Mouse (Mus musculus): ENCODE data around the gene Gpx5. TPM values are rescaled to one million over a fixed set of nuclear protein-coding genes. Genes with fewer than 3 reads are reported as not detected.

Gpx5 gene
- polyA plus RNA-seq, 1 experiment: not detected

DNA sequence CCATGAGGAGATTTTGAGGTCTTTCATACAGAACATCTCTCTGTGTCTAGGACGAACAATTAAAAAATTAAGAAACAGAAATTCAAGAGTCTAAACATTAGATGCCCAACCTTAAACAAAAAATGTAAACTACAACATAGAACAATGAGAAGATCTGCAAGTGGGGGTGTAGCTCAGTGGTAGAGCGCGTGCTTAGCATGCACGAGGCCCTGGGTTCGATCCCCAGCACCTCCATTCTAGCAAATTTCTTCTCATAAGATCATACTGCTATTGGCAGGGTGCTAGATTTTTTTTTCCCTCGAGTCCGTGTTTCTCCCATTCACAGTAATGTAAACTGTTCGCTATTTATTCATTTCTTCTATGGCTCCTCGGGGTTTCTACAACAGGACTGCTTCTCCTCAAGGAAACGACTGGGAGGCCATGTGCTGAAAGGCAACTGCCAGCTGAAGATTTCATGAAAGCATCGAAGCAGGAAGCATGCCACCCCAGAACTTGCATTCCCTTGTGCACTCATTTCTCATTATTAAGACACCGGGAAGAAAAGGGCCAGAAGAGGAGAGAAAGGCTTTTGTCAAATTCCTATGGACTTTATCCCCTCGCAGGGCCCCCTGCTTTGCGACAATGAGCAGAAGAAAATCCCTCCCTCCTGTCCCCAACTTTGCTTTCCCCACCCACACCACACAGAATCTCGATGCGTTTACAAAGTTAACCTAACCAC is 50.0 kb downstream of the Gpx5 start:
- TF ChIP-seq CTCF (IDR thresholded peaks at IDR 0.05; ENCODE audit: borderline replicate concordance, control insufficient read depth, extremely low read depth, insufficient read depth, low read length, poor library complexity) (no peak), POLR2A (IDR thresholded peaks at IDR 0.05; ENCODE audit: control insufficient read depth, extremely low read depth, insufficient read depth, low read length, poor library complexity) (no peak)
- Histone ChIP-seq H3K27ac (ENCODE audit: control insufficient read depth, insufficient read depth, low read length) (no peak overlapping the region), H3K27me3 (ENCODE audit: control insufficient read depth, insufficient read depth, low read length) (peaks cover 3% of the 10 kb centered on the region; the same call in 1 of the 2 replicates), H3K4me1 (replicated peaks; ENCODE audit: control insufficient read depth, insufficient read depth, low read length) (peaks cover 3% of the 10 kb centered on the region; the same call in 1 of the 2 replicates), H3K36me3 (ENCODE audit: control insufficient read depth, insufficient read depth, low read length) (no peaks in the 10 kb centered on the region), H3K4me3 (ENCODE audit: control insufficient read depth, insufficient read depth, low read length) (no peak overlapping the region)
- 20% methylated on average over 16 of the region's 16 CpGs for WGBS
- DNase-seq: no peak

DNA sequence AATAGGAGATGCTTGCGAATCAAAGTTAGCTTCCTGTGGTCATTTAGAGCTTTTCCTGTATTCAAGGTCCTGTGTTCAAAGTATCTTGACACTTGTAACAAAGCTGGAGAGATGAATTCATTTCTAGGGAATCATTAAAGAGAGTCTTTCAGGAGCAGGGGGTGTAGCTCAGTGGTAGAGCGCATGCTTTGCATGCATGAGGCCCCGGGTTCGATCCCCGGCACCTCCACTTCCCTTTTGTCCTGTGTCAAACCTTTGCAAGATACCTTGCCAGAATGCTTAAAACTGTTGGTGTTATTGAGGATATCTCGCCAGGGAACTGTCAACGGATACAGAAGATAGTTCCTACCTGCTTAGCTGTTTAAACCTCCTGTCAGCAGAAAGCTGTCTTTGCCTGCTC is 51.7 kb downstream of the Gpx5 start:
- Histone ChIP-seq H3K4me3 (ENCODE audit: control insufficient read depth, insufficient read depth, low read length) (no peak overlapping the region), H3K36me3 (ENCODE audit: control insufficient read depth, insufficient read depth, low read length) (no peaks in the 10 kb centered on the region), H3K4me1 (replicated peaks; ENCODE audit: control insufficient read depth, insufficient read depth, low read length) (peaks cover 3% of the 10 kb centered on the region; the same call in 1 of the 2 replicates), H3K27ac (ENCODE audit: control insufficient read depth, insufficient read depth, low read length) (no peak overlapping the region), H3K27me3 (ENCODE audit: control insufficient read depth, insufficient read depth, low read length) (peaks cover 3% of the 10 kb centered on the region; the same call in 1 of the 2 replicates)
- 75% methylated on average over 7 of the region's 7 CpGs for WGBS
- DNase-seq: no peak
- TF ChIP-seq POLR2A (IDR thresholded peaks at IDR 0.05; ENCODE audit: control insufficient read depth, extremely low read depth, insufficient read depth, low read length, poor library complexity): no peak
- TF ChIP-seq CTCF (IDR thresholded peaks at IDR 0.05; ENCODE audit: borderline replicate concordance, control insufficient read depth, extremely low read depth, insufficient read depth, low read length, poor library complexity): no peak

DNA sequence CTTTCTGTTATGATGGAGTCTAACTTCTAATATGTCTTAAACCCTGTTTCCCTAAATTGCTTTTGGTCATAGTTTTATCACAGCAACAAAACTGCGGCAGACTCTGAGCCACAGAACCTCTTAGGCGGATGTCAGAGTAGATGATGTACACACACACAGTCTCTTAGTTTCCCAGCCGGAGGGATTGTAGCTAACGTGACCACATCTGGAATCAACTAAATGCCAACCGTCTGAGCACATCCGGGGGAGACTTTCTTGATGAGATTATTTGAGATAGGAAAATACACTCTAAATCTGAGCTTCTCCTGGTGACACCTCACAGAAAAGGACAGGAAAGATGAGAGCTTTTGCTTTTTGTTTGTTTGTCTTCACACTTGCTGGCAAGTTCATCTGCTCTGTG is 55.4 kb downstream of the Gpx5 start:
- 91% methylated on average over 6 of the region's 6 CpGs for WGBS
- TF ChIP-seq CTCF (IDR thresholded peaks at IDR 0.05; ENCODE audit: borderline replicate concordance, control insufficient read depth, extremely low read depth, insufficient read depth, low read length, poor library complexity) (no peak), POLR2A (IDR thresholded peaks at IDR 0.05; ENCODE audit: control insufficient read depth, extremely low read depth, insufficient read depth, low read length, poor library complexity) (no peak)
- H3K4me1 ChIP-seq (replicated peaks; ENCODE audit: control insufficient read depth, insufficient read depth, low read length): peaks cover 3% of the 10 kb centered on the region
- no peaks in the 10 kb centered on the region for H3K27me3 ChIP-seq (ENCODE audit: control insufficient read depth, insufficient read depth, low read length)
- DNase-seq: no peak
- H3K27ac ChIP-seq (ENCODE audit: control insufficient read depth, insufficient read depth, low read length): no peak overlapping the region
- H3K36me3 ChIP-seq (ENCODE audit: control insufficient read depth, insufficient read depth, low read length): no peaks in the 10 kb centered on the region
- H3K4me3 ChIP-seq (ENCODE audit: control insufficient read depth, insufficient read depth, low read length): no peak overlapping the region

DNA sequence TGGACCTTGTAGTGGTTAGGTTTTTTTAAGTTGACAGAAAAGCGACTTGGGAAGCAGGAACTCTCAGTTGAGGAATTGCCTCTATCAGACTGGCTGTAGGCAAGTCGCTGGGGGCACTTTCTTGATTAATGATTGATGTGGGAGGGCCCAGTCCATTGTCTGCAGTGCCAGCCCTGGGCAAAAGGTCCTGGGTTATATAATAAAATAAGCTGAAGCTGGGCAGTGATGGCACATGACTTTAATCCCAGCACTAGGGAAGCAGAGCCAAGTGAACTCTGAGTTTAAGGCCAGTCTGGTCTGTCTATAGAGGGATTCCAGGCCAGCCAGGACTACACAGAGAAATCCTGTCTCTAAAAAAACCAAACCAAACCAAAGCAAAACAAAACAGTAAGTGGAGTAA is 55.8 kb downstream of the Gpx5 start:
- Histone ChIP-seq H3K27me3 (ENCODE audit: control insufficient read depth, insufficient read depth, low read length) (no peaks in the 10 kb centered on the region), H3K36me3 (ENCODE audit: control insufficient read depth, insufficient read depth, low read length) (no peaks in the 10 kb centered on the region), H3K4me1 (replicated peaks; ENCODE audit: control insufficient read depth, insufficient read depth, low read length) (peaks cover 3% of the 10 kb centered on the region), H3K27ac (ENCODE audit: control insufficient read depth, insufficient read depth, low read length) (no peak overlapping the region), H3K4me3 (ENCODE audit: control insufficient read depth, insufficient read depth, low read length) (no peak overlapping the region)
- TF ChIP-seq CTCF (IDR thresholded peaks at IDR 0.05; ENCODE audit: borderline replicate concordance, control insufficient read depth, extremely low read depth, insufficient read depth, low read length, poor library complexity) (no peak), POLR2A (IDR thresholded peaks at IDR 0.05; ENCODE audit: control insufficient read depth, extremely low read depth, insufficient read depth, low read length, poor library complexity) (no peak)
- no peak for DNase-seq
- 93% methylated on average over 2 of the region's 2 CpGs for WGBS

Other genes starting within 250 kb of the Gpx5 start
- gene Olfr1370, start 217.8 kb downstream of the Gpx5 start, polyA plus RNA-seq (2012; rRNA removed): 0.11 TPM in 1 of 2 replicates, not detected in the other
- gene Olfr1369-ps1, start 181.2 kb downstream of the Gpx5 start, polyA plus RNA-seq (2012; rRNA removed): not detected in 2 replicates
- not detected in 2 replicates for gene Olfr263, start 163.1 kb downstream of the Gpx5 start, polyA plus RNA-seq (2012; rRNA removed)
- not detected in 2 replicates for gene Olfr1368, start 146.9 kb downstream of the Gpx5 start, polyA plus RNA-seq (2012; rRNA removed)
- 131 and 200 TPM in 2 replicates for gene Trim27, start 113.3 kb downstream of the Gpx5 start, polyA plus RNA-seq (2012; rRNA removed)
- gene Gpx6, start 19.4 kb upstream of the Gpx5 start, polyA plus RNA-seq (2012; rRNA removed): 0.36 and 0.38 TPM in 2 replicates
- not detected in 2 replicates for gene Olfr1367, start 54.2 kb upstream of the Gpx5 start, polyA plus RNA-seq (2012; rRNA removed)
- gene Zscan12, start 70.1 kb upstream of the Gpx5 start, polyA plus RNA-seq (2012; rRNA removed): 1.5 and 1.6 TPM in 2 replicates
- 24.8 and 30.4 TPM in 2 replicates for gene Zkscan3, start 110.0 kb upstream of the Gpx5 start, polyA plus RNA-seq (2012; rRNA removed)
- gene Pgbd1, start 148.3 kb upstream of the Gpx5 start, polyA plus RNA-seq (2012; rRNA removed): 0.36 and 0.55 TPM in 2 replicates
- 8.2 and 11.3 TPM in 2 replicates for gene Zscan26, start 161.0 kb upstream of the Gpx5 start, polyA plus RNA-seq (2012; rRNA removed)
- 0.11 and 0.12 TPM in 2 replicates for gene Nkapl, start 175.8 kb upstream of the Gpx5 start, polyA plus RNA-seq (2012; rRNA removed)
- gene Zkscan4, start 186.2 kb upstream of the Gpx5 start, polyA plus RNA-seq (2012; rRNA removed): 0.18 and 0.26 TPM in 2 replicates
- gene Gm10065, start 186.7 kb upstream of the Gpx5 start, polyA plus RNA-seq (2012; rRNA removed): not detected in 2 replicates
- gene AK157302, start 202.5 kb upstream of the Gpx5 start, polyA plus RNA-seq (2012; rRNA removed): 0.07 and 0.09 TPM in 2 replicates
- gene Gm11273, start 208.7 kb upstream of the Gpx5 start, polyA plus RNA-seq (2012; rRNA removed): 5.6 and 9.5 TPM in 2 replicates
- 4.9 and 5.3 TPM in 2 replicates for gene Zkscan8, start 238.4 kb upstream of the Gpx5 start, polyA plus RNA-seq (2012; rRNA removed)

All from thymus, adult 2 months (tissue).